Mouse (Mus musculus): ENCODE measurements around the gene Olfr90.
A peak's percentile ranks its signal among the peaks of the same experiment; 100 is the strongest.

Gene Olfr90

DNA sequence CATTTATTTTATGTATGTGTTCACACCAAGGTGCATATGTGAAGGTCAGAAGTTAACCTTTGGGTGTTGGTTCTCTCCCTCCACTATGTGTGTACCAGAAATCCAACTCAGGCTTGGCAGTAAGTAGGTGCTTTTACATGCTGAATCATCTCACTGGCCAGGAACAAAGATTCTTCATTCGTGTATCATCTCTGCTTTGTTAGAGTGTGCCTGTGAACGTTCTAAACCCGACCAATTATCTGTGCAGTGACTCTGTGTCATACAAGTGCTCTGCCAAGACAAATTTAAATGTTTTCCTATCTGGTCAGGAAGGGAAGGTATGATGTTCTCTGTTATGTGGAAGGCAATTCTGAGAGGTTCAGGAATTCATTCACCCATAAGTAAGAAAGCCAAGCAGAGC, 26.9 kb downstream of the Olfr90 start:
- no peak for DNase-seq (ENCODE audit: low spot score in 2 of 2)

DNA sequence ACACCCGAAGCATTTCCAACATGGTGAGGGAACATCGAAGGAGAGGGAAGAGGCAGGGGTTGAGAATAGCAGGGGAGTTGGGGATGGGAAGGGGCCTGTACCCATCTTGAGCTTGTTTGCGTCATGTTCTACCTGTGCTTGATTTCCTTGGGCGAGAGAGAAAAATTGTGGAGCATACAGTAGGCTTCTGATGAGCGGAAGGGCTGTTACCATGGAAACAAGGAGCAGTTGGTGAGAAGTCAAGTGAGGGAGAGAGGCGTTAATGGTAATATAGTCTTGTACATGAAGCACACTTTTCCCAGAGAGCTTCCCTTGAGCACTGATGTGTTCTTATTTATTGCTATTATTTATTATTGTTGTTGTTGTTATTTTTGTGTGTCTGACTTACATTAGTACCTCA, 31.3 kb downstream of the Olfr90 start:
- DNase-seq (ENCODE audit: low spot score in 2 of 2), result no peak

- no peak for DNase-seq (ENCODE audit: low spot score in 2 of 2)
Observed at GRCm38 (mm10) chr17:37051745-37052144, 36.6 kb downstream of the Olfr90 start.

DNA sequence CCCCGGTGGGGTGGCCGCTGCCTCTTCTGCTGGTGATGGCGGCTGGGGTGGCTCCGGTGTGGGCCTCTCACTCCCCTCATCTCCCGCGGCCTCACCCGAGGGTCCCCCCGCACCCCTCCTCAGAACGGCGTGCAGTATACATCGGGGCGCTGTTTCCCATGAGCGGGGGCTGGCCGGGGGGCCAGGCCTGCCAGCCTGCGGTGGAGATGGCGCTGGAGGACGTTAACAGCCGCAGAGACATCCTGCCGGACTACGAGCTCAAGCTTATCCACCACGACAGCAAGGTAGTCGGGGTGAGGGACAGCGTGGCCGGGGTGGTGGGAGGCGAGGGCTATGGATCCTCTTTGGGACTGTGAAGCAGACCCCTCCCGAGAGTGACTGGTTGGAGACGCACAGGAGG, 37.4 kb downstream of the Olfr90 start:
- no peak for DNase-seq (ENCODE audit: low spot score in 2 of 2)

GRCm38 (mm10) chr17:37050399-37050798, 37.9 kb downstream of the Olfr90 start:
- DNase-seq (ENCODE audit: low spot score in 2 of 2), result peak; percentile 82 to 91

GRCm38 (mm10) chr17:37049570-37050310, 38.6 kb downstream of the Olfr90 start:
- DNase-seq (ENCODE audit: low spot score in 2 of 2), result peak; percentile 74 to 84

GRCm38 (mm10) chr17:37048383-37048782, 39.9 kb downstream of the Olfr90 start:
- no peak for DNase-seq (ENCODE audit: low spot score in 2 of 2)

GRCm38 (mm10) chr17:37047981-37048380, 40.3 kb downstream of the Olfr90 start:
- DNase-seq (ENCODE audit: low spot score in 2 of 2), result no peak

DNA sequence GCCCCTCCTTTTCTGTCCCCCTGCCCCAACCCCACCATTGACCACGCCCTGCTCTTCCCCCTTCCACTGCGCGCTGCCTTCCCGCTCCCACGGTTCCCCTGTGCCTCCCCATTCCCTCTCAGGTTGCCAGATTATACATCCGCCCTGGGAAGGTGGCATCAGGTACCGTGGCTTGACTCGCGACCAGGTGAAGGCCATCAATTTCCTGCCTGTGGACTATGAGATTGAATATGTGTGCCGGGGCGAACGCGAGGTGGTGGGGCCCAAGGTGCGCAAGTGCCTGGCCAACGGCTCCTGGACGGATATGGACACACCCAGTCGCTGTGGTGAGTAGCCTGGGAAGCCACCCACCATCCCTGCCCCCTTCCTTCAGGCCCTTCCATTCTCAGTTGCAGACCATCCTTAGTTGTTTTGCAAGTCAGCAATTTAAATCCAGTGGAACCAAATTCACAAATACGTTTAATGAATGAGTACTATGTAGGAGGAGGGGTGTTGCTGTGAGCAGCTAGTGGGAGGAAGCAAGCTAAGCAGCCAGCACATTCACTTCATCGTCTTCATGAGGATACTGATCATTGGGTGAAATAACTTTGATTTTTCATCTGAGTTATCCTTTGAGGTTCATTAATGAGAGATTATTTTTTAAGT, 40.8 kb downstream of the Olfr90 start:
- no peak for DNase-seq (ENCODE audit: low spot score in 2 of 2)

GRCm38 (mm10) chr17:37046312-37047112, 41.8 kb downstream of the Olfr90 start:
- peak in 1 of 2 experiments; percentile 49 for DNase-seq (ENCODE audit: low spot score in 2 of 2)

DNA sequence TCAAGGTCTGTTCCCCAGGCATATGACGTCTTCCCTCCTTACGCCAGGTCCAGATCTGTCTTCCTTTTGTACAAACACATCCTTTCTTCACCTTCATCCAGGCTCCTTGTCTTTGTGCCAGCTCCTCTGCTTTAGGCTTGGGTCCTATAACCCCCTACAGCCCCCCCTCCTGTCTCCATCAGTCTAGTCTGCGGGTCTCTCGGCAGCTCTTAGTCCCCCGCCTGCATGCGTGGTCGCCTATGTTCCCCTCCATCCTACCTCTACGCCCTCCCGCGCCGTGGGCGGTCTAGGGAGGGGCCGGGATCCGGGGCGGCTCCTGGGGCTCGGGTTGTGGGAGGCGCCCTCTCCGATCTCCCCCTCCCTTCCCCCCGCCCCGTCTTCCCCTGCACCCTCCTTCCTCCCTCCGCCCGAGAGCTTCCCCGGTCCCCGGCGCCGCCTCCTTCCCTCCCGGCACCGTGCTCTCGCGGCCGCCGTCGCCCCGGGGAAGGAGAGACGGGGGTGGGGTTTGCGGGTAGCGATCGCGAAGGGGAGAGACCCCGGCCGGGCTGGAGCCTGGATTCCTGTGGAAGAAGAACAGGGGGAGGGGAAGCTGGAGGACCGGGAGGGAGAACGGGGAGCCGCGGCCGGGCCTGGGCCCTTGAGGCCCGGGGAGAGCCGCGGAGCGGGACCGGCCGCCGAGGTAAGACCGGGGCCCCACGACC, 42.5 kb downstream of the Olfr90 start, which contains the start of gene Gabbr1:
Gene Gabbr1, plus strand, starts transcription at position 356 of the 701 bp plus-strand sequence.
- peak; percentile 70 for DNase-seq (ENCODE audit: low spot score in 2 of 2)

- no peak for DNase-seq (ENCODE audit: low spot score in 2 of 2)
Observed at GRCm38 (mm10) chr17:37044651-37045244, 43.6 kb downstream of the Olfr90 start.

- no peak for DNase-seq (ENCODE audit: low spot score in 2 of 2)
Observed at GRCm38 (mm10) chr17:37039127-37039894, 49.0 kb downstream of the Olfr90 start.
